Mouse (Mus musculus): ENCODE measurements around the gene Gphn. TPM values are rescaled to one million over a fixed set of nuclear protein-coding genes. Genes with fewer than 3 reads are reported as not detected.

Gphn gene
- polyA plus RNA-seq (2017; shearing (Covaris generic)) = 12.9 TPM

GRCm38 (mm10) chr12:78225707-78226518 lies at the start of gene Gphn:
Gene Gphn, plus strand, starts transcription at chr12:78226379.

GRCm38 (mm10) chr12:78193942-78194341 lies 32.2 kb upstream of the Gphn start, which contains the start of gene Gm6657:
Gene Gm6657, plus strand, starts transcription at chr12:78194242.

DNA sequence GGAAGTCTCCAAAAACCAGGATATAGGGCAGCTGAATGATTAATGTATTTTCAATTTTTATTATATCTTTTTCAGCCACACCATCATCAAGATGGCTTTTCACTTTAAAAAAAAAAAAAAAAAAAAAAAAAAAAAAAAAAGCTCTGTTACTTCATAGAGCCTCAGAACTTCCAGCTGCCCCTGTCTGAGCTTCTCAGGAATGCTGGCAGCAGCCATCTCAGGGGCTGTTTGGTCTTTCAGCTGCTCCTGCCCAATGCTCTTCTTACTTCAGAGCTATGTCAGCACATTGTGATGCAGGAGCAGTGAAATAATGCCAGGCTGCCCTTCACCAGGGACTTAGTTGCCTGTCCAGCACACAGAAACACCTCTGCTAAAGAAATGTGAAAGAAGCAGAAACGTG lies 465.1 kb downstream of the Gphn start, which contains the start of gene Fam71d:
TSS of gene Fam71d (plus strand) at position 211 of the 400 bp plus-strand sequence.

Other genes starting within 250 kb of the Gphn start
- gene Gm6657, start 32.1 kb upstream of the Gphn start, polyA plus RNA-seq (2017; shearing (Covaris generic)) = not detected